Mouse (Mus musculus) kidney, adult 11 months (tissue): Measurements from ENCODE around the gene Man2b1.

ENCODE experiments used
- DNase-seq: peaks from one replicate; pipeline ENCODE4 v3.0.0; 2022

Man2b1 gene

DNA sequence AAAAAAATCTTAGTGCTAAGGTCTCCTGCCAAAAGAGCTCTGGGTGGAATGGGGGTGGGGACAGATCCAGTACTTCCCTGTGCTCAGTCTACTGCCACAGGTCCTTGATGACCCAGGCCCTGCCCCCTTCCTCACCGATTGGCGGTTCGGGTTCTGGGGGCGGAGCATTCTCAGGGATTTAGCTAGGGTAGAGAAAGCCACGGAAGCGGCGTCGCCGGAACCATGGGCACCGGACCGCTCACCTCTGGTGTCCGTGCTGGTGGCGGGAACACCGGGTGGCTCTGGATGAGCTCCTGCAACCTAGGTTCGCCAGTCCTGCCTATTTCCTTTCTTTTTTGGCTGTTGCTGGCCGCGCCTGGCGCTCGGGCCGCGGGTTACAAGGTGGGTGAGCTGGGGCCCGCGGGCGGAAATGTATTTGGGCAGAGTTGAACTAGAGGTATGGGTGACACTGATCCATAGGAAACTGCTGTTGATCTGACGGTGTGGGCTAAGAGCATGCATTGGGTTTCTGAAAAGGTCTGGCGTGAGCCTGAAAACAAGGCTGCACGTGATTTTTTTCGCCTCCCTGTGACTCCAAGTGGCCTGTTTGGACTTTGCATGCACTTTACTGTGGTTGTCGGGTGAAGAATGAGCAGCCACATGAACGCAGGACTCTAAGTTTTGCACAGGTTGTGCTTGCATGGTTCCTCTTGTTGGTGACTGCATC lies at the start of gene Man2b1:
Man2b1 (plus strand) TSS at position 163 of the 706 bp plus-strand sequence.
- peak; percentile 95 for DNase-seq

GRCm38 (mm10) chr8:85033867-85034266 lies 49.2 kb upstream of the Man2b1 start:
- DNase-seq = peak; percentile 40

DNA sequence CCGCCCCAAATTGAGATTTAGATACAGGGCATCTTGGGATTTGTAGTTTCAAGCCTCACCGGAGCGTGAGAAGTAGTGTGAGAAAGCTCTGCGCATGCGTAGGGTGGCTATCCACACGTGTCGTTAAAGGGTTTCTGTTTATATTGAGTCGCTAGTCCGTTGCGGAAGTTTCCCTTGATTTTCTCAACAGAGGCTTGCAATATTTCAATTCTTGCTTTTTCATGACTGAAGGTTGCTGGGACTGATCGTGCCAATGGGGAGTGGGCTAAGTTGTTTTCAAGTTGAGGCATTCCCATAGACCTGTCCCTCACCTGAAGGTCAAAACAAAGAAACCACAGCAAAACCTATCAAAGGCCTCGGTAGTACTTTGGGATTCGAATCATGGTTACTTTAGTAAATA lies 48.3 kb upstream of the Man2b1 start:
- peak; percentile 77 for DNase-seq

- no peak for DNase-seq
Observed at GRCm38 (mm10) chr8:85035165-85035727, 47.8 kb upstream of the Man2b1 start.

GRCm38 (mm10) chr8:85035728-85036310 lies 47.3 kb upstream of the Man2b1 start:
- DNase-seq = no peak

GRCm38 (mm10) chr8:85036381-85036717 lies 46.7 kb upstream of the Man2b1 start:
- DNase-seq = no peak

DNA sequence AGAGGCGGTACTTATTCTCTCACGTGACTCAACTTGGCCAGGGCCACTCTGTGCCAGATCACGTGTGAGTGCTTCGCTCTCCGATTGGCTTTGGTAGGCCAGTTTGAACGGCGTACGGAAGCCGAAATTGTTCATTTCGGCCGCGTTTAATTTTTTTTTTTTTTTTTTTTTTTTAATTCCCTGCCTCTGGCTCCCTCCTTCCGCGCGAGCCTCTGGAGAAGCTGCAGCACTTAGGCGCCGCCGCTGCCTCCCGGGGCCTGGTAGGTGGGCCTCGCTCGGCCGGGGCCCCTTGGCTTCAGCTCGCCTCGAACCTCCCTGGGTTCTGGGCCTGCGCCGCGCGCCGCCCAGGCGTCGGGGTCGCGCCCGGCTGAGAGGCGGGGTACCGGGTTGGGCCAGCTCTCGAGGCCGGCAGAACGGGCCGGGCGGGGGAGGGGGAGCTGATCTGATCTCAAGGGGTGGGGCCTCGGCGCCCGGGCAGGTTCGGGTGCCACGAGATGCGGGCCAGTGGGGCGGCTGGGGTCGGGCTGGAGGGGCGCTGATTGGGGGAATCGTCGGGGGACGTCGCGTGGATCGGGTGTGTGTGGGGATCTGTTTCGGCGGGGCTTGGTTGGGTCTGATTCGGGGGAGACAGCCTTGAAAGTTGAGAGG lies 46.2 kb upstream of the Man2b1 start, which contains the start of gene Tnpo2:
Tnpo2 (plus strand) TSS at position 198 of the 648 bp plus-strand sequence.
- DNase-seq = peak; percentile 95

- DNase-seq = no peak
Observed at GRCm38 (mm10) chr8:85037366-85037680, 45.7 kb upstream of the Man2b1 start.

DNA sequence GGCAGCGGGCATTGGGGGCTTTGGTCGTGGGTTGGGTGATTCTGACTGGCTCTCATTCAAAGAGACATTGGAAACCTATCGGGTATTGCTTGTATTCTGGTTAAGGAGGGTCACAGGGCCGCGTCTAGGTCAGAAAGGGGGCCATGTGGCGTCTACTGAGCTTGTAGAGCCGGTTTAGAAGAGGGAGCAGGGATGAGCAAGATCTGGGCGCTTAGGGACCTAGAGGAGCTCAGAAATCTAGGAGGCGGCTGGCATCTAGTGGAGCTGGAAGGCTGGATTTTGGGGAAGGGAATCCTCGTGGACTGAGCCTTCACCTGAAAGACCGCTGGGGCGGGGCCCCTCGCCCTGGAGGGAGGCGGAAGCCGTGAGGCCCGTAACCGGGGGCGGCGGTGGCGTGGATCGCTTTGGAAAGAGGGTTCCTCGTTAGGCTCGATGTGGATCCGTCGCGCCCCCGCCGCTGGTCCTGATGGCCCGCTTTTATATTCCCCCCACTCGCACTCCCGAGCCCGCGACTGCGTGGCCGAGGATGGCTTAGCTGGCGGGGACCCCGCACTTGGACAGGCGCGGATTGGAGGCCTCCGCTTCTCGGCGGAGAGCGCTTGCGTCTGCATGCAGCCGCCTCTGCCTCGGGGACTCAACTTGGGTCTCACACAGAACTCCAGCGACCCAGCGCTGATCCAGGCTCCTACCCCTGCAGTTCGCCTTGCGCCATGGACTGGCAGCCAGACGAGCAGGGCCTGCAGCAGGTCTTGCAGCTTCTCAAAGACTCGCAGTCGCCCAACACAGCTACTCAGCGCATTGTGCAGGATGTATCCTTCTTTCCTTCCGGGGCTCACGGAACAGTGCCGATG lies 45.2 kb upstream of the Man2b1 start:
- DNase-seq = peak; percentile 42

- DNase-seq = no peak
Observed at GRCm38 (mm10) chr8:85043619-85044018, 39.5 kb upstream of the Man2b1 start.

DNA sequence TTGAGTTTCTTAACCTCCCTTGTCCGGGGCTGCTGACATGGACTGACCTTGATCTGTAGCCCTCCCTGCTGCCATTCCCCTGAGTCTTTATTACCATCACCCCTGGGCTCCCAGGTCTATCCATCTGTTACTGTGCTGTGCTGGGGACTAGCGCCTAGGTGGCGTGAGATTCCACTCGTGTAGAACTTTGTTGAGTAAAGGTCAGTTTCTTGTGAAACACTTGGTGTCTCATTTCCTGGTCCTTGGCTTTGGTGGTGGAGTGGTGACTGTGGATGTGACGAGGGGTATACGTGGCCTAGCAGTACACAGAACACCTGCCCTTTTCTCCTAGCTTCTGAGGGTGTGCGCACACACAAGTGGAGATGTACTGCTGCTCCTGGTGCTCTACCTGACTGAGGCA lies 25.7 kb upstream of the Man2b1 start:
- no peak for DNase-seq

DNA sequence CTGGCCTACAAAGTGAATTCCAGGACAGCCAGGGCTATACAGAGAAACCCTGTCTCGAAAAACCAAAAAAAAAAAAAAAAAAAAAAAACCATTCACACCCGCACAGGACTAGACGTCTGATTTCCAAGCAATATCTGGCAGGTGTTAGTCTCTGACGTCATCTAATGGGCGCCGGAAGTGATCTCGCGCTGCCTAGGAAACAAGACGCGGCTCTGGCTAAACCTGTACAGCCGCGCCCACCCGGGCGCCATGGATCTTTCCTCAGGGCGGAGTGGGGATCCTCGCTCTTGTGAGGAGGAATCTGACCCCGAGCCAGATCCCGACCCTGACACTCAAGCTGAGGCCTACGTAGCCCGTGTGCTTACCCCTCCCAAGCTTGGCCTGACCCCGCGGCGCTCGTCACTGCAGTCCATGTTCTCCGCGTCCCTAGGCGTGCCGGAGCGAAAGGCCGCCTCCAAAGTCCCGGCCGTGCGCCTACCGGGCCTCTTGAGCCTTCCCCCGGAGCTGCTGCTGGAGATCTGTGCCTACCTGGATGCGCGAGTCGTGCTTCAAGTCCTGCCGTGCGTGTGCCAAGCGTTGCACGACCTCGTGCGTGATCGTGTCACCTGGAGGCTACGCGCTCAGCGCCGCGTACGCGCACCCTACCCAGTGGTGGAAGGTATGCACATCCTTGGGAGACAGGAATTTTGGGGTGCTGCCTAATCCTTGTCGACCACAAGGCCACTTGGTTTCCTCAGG lies 23.0 kb upstream of the Man2b1 start, which contains the start of gene Fbxw9:
Fbxw9 (plus strand) TSS at position 177 of the 738 bp plus-strand sequence.
- peak; percentile 92 for DNase-seq

DNA sequence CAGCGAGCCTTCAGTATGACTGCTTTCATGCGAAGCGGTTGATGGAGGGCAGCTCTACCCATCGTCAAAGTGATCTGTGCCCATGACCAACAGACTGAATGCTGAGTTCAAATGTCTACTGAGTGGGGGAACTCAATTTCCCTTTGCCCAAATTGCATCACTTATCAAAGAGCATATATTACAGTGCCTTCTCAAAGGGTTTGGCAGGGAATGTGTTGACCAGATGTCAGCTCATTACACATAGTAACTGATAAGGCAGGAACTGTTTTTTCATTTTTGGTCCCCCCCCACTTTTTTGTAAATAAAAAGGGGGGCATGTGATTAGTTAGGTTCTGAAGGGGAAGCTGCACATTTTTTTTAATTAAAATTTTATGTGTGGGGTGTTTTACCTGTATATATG lies 20.5 kb upstream of the Man2b1 start:
- DNase-seq = no peak

DNA sequence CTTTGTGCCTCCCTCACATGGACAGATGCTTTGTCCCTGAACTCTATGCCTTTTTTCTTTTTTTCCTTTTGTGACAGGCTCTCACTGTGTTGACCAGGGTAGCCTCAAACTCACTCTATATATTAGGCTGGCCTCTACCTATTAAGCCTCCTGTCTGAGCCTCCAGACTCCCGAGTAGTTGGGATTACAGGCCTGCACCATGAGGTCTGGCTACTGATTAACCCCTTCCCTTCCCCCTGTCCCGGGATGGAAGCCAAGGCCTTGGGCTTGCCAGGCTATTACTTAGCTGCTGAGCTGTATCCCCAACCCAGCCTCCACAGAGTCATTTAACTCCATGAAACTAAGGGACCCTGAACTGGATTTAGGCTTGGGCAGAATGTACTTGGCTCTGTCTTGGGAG lies 17.9 kb upstream of the Man2b1 start:
- DNase-seq = peak; percentile 90

GRCm38 (mm10) chr8:85067155-85067554 lies 15.9 kb upstream of the Man2b1 start:
- DNase-seq = no peak

- DNase-seq = no peak
Observed at GRCm38 (mm10) chr8:85067982-85068381, 15.1 kb upstream of the Man2b1 start, which contains the start of gene Gm5741. TSS of gene Gm5741 (minus strand) at chr8:85067982.

- peak; percentile 58 for DNase-seq
Observed at GRCm38 (mm10) chr8:85071041-85071440, 12.0 kb upstream of the Man2b1 start.

DNA sequence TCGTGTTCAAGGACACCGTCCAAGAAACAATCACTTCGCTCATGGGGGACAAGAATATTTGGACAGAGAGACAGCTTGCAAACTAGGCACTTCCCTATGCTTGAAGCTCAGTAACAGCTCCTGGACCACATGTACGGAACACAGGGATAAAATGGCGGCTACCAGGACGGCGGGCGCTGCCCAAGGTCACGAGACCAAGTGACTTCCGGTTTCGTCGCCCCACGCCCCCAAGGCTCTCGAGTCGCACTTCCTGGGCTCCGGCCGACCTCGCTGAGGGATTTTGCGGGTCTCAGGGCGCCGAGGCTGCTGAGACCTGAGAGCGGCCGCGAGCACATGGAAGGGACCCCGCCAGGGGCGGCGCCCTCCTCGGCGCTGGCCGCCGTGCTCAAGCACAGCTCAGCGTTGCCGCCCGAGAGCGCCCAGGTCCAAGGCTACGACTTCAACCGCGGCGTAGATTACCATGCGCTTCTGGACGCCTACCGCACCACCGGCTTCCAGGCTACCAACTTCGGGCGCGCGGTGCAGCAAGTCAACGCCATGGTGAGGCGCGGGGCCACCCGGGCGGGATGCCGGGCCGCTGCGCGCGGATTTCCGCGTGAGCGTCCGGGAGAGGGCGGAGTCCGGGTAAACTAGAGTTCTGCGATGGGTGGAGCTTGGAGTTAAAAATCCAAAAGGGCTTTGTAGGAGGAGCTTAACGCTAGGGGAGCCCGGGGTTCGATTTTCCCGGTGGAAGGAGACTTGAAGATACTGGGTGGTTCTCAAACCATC lies 11.4 kb upstream of the Man2b1 start, which contains the start of gene Dhps:
Dhps (plus strand) TSS at position 244 of the 768 bp plus-strand sequence.
- DNase-seq = peak; percentile 90

DNA sequence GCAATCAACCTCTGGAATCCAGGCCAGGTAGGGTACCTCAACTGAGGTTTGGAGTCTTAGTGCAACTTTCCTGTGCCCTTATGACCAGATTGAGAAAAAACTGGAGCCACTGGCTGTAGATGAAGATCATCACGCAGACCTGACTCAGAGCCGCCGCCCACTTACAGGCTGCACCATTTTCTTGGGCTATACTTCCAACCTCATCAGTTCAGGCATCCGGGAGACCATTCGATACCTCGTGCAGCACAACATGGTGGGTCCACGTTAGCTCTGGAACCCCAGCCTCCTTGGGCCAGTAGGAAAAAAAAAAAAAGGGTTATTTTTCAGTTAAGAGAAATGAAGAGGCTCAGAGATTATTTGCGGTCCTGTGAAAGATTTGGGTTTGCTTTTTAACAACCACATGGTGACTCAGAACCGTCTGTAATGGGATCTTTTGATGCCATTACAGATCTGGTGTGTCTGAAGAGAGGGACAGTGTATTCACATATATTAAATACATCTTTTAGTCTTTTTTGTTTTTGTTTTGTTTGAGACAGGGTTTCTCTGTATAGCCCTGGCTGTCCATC lies 10.6 kb upstream of the Man2b1 start:
- no peak for DNase-seq

GRCm38 (mm10) chr8:85073041-85073612 lies 9.9 kb upstream of the Man2b1 start:
- no peak for DNase-seq

GRCm38 (mm10) chr8:85074167-85074566 lies 8.9 kb upstream of the Man2b1 start:
- no peak for DNase-seq
